ENCODE assay signal across 19 mouse cellular contexts in the genomic region with DNA sequence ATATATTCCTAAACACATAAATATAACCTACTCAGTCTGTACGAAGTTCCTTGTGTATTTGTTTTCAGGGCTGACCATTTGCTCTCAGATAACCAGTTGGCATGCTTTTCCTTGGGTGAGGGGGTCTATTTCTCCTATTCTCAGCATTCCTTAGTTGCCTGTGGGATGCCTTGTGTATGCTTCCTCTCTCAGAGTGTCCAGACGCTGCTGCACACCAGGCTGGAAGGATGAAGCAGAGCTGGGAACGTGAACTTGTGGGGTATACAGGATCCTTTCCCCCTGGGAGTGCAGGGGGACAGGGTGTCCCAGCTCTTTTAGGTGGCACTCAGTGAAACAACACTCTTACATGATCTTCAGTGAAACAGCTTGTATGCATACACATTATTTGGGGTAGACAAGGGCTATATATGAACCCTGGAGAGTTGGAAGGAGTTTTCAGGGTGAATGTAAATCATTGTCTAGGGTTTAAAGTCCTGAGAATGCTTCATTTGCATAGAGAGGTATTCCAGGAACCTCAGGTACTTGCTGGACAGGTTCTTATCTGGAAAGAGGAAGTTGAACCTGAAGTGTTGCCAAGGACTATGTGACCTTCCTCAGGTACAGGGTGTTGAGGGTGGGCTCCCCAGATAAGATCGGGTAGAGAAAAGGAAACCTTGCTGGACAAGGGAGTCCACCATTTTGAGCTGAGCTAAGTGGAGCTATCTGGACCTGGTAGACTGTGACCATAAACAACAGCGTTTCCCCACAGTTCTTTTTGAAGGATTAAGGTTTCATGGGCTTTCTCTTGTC. TPM values are rescaled to one million over a fixed set of nuclear protein-coding genes. Genes with fewer than 3 reads are reported as not detected.
DNase-seq lines count a peak whose midpoint lies in the region; ATAC-seq lines count a peak whose summit lies in the region.
"Had no signal": no experiment of that assay in that cellular context is flagged by ENCODE, and none has a peak within 500 bp of the region (broad histone marks: within the 10 kb centered on the region; RNA-seq: fewer than 3 reads in every experiment).

No protein-coding gene starts in this region.

- no peaks in the 10 kb centered on the region for H3K9me3 ChIP-seq in forebrain, embryonic 16.5 days (ENCODE audit: control insufficient read depth, low read length)
- H3K9me3 ChIP-seq: forebrain, embryonic 12.5 days; G1E; neural tube, embryonic 13.5 days had no signal

- H3K9ac ChIP-seq in forebrain, embryonic 16.5 days (replicated peaks; ENCODE audit: low read depth, low read length): no peak overlapping the region
- H3K9ac ChIP-seq: forebrain, embryonic 12.5 days; liver, embryonic 14.5 days; neural tube, embryonic 13.5 days had no signal

- no peak overlapping the region for H3K4me3 ChIP-seq in forebrain, embryonic 16.5 days (replicated peaks; ENCODE audit: low read length)
- H3K4me3 ChIP-seq: forebrain, embryonic 12.5 days; gastrocnemius, adult 2 months; neural tube, embryonic 13.5 days had no signal

- no peak overlapping the region for H3K4me2 ChIP-seq in forebrain, embryonic 16.5 days (ENCODE audit: low read length)
- H3K4me2 ChIP-seq: forebrain, embryonic 12.5 days; neural tube, embryonic 13.5 days had no signal

- DNase-seq in lung, postnatal 10 days: peak; percentile 1
- no peak for DNase-seq in lung, postnatal 4 days
- peak; percentile 36 for DNase-seq in kidney, adult 18-20 months
- peak; percentile 10 to 37 for DNase-seq in kidney, postnatal 25 days
- DNase-seq in layer of hippocampus, adult 18-20 months (ENCODE audit: low spot score in 2 of 2): no peak
- DNase-seq: adrenal gland, postnatal 10 days; cerebellum, adult 8-10 months; gastrocnemius, adult 2 months; heart, adult 11 months; left cerebral cortex, postnatal 4 days; right cerebral cortex, postnatal 4 days; thymus, postnatal 36 days had no signal

- no peak for ATAC-seq in activated CD4-positive, CD25-positive, alpha-beta regulatory T cell, adult 4 months
- no peak for ATAC-seq in forebrain, embryonic 16.5 days

- H3K4me1 ChIP-seq in forebrain, embryonic 16.5 days (replicated peaks; ENCODE audit: control insufficient read depth, insufficient read depth, low read length): no peaks in the 10 kb centered on the region
- H3K4me1 ChIP-seq: forebrain, embryonic 12.5 days; neural tube, embryonic 13.5 days had no signal

- no peaks in the 10 kb centered on the region for H3K36me3 ChIP-seq in forebrain, embryonic 16.5 days (ENCODE audit: control insufficient read depth, insufficient read depth)
- H3K36me3 ChIP-seq: forebrain, embryonic 12.5 days; neural tube, embryonic 13.5 days had no signal

- no peak overlapping the region for H3K27ac ChIP-seq in forebrain, embryonic 16.5 days (ENCODE audit: low read length)
- H3K27ac ChIP-seq: forebrain, embryonic 12.5 days; gastrocnemius, adult 2 months; liver, embryonic 14.5 days; neural tube, embryonic 13.5 days had no signal

- 70% methylated on average over 5 of the region's 5 CpGs for WGBS in forebrain, embryonic 16.5 days

- H3K27me3 ChIP-seq in forebrain, embryonic 16.5 days (replicated peaks; ENCODE audit: control insufficient read depth, insufficient read depth, low read length): no peaks in the 10 kb centered on the region
- H3K27me3 ChIP-seq: neural tube, embryonic 13.5 days had no signal

RNA-seq across cellular contexts. Expression of a gene that starts 38.6 kb away (rescaled TPM):
- under 1 TPM; 0.41 to 0.46 TPM for polyA plus RNA-seq in activated CD4-positive, CD25-positive, alpha-beta regulatory T cell, adult 4 months (2017; shearing (Covaris generic))
- total RNA-seq in layer of hippocampus, adult 18-20 months (2021): 10 to 100 TPM; 28.3 to 34.4 TPM
- 4.1 TPM in 2 replicates for polyA plus RNA-seq in forebrain, embryonic 16.5 days (2015; fragmentation: Nextera tagmentation; extraction: Ambion mirVana)

RNA-seq across cellular contexts. Expression of a gene that starts 44.3 kb away (rescaled TPM):
- not detected for polyA plus RNA-seq in activated CD4-positive, CD25-positive, alpha-beta regulatory T cell, adult 4 months (2017; shearing (Covaris generic))
- under 1 TPM; 0.30 to 0.42 TPM for total RNA-seq in layer of hippocampus, adult 18-20 months (2021)
- 1.5 and 1.6 TPM in 2 replicates for polyA plus RNA-seq in forebrain, embryonic 16.5 days (2015; fragmentation: Nextera tagmentation; extraction: Ambion mirVana)
- total RNA-seq: monocyte, adult 5-6 weeks had no signal

Comparison
In these comparisons a context has a peak if more than half of its experiments do, and no peak if none do; other contexts are left out.
1. DNase-seq: peak in lung, postnatal 10 days (single experiment), kidney, adult 18-20 months (single experiment) and kidney, postnatal 25 days (2 of 2); none in lung, postnatal 4 days (0 of 2) and layer of hippocampus, adult 18-20 months (0 of 2).